Mouse (Mus musculus) megakaryocyte progenitor cell, adult 5-6 weeks (primary cell): ENCODE results near the gene Abr. TPM values are rescaled to one million over a fixed set of nuclear protein-coding genes. Genes with fewer than 3 reads are reported as not detected.
A peak's percentile ranks its signal among the peaks of the same experiment; 100 is the strongest.

Source experiments
- ATAC-seq: replicated peaks from 2 replicates; pipeline ENCODE4 v1.8.0; 2016; ENCODE audit warnings: mild to moderate bottlenecking, moderate TSS enrichment, inconsistent platforms; ENCODE audit not compliant: poor library complexity
- total RNA-seq, 2 experiments: library from RNA; stranded (forward) in 1 of 2; stranded (reverse) in 1 of 2; fragments of 157-497, 149-512 nt in 1 of 2; fragments of 200-1000 nt in 1 of 2; gene quantifications; 2 replicates each; pipeline versions ENCODE4 v1.2.3 to v1.2.4; 2015 to 2017

The Abr gene
- total RNA-seq, 2 experiments from 2014 or later, result 32.5 to 45.9 TPM

- ATAC-seq, result no peak
These were observed 96.3 kb downstream of the Abr start for GRCm38 (mm10) chr11:76525646-76526351.

- peak; percentile 83 for ATAC-seq
These were observed 97.2 kb downstream of the Abr start for GRCm38 (mm10) chr11:76524947-76525346.

- ATAC-seq, result no peak
These were observed 98.8 kb downstream of the Abr start for GRCm38 (mm10) chr11:76523356-76523755.

DNA sequence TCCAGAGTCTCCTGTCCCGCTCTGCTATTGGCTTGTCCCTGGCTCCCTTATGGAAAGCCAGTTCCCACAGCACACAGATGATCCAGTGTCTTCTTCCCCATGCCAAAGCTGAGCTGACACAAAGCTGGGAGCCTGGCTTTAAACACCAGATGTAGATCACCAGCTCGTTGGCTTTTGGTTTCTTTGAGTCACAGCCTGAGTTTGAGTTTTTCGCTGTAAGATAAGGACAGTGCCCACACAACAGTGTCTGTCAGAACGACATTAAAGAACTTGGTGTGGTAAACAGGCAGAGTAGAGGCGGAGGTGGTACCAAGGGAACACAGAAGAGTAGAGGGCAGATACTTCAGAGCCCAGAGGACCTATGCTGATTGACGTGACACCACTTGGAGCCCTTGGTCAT, 101.2 kb downstream of the Abr start:
- ATAC-seq, result no peak

- no peak for ATAC-seq
These were observed 103.5 kb downstream of the Abr start for GRCm38 (mm10) chr11:76518613-76519012.

GRCm38 (mm10) chr11:76518125-76518524, 104.0 kb downstream of the Abr start:
- no peak for ATAC-seq

GRCm38 (mm10) chr11:76516951-76517350, 105.2 kb downstream of the Abr start:
- ATAC-seq, result no peak

DNA sequence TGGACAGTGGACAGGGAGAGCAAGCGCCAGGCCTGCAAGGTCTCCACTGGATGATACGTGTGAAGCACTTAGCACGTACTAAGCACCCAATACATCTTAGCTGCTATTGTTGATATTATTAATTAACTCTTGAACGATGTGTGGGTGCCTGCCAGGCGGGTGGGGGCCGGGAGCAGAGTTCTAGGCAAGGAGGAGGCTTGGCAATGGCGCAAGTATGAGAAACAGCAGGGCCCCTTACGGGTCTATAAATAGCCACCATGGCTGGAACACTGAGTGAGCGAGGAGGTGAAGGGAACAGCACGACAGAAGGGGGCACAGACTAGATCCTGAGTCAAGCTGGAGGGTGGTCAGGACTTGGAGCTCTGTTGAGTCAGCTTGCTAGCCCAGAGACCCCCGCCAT, 107.0 kb downstream of the Abr start:
- ATAC-seq, result no peak

DNA sequence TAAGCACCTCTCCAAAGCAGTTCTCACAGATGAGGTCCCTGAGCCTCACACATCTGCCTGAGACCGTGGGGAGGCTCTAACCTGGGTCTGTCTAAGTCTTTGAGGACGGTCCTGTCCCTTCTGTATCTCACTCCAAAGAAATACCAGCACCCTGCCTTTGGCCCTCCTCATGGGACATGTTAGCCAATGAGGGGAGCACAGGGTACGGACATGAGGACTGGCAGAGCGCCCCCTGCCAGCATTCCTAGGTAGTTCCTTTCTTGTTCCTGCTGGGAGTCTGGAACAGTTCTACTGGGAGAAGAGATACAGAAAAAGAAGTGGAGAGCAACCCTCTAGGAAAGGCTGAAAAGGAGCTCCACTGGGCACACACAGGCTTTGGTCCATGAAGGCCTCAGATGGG, 111.1 kb downstream of the Abr start:
- ATAC-seq, result no peak

DNA sequence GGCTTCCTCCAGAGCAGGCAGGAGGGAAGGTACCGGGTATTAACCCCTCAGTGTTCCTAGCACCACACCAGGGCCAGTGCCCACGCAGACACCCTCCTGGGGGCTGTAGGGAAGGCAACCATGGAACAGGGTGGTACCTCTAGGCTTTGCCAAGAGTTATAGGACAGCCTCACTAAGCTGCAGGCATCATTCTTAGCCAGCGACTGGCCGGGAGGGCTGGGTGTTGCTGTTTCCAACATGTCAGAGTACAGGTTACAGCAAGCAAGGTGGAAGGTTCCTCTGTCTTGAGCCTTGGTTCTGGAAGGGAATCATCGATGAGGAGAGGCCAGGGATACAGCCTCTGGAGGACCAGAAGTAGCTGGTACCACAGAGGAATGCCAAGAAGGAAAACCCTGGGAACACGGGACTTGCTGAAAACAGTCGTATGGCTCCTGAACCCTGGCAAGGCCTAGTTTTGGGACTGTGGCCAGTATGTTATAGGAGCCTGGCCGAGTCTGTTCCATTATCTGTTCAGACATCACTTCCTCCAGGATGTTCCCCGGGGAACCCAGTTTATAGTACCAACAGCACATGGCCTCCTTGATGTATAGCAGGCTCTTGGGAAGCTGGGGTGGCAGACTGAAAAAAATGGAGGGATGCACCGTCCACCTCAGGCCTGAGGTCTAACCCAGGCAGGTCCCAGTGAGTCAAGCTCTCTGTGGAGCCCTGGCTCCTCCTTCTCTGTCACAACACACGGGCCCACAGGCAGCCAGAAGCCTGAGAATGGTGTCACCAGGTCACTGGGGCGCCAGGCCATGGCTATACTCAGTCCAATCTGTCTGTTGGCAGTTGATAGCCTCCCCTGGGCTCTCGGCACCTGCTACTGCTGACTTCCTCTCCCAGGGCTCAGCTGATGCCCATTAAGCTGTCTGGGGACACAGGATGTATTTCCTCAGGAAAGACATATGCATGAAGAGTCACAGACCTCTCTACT, 112.1 kb downstream of the Abr start:
- peak; percentile 63 for ATAC-seq

GRCm38 (mm10) chr11:76508831-76509595, 113.1 kb downstream of the Abr start:
- no peak for ATAC-seq

- ATAC-seq, result no peak
These were observed 114.0 kb downstream of the Abr start for GRCm38 (mm10) chr11:76508125-76508524.

DNA sequence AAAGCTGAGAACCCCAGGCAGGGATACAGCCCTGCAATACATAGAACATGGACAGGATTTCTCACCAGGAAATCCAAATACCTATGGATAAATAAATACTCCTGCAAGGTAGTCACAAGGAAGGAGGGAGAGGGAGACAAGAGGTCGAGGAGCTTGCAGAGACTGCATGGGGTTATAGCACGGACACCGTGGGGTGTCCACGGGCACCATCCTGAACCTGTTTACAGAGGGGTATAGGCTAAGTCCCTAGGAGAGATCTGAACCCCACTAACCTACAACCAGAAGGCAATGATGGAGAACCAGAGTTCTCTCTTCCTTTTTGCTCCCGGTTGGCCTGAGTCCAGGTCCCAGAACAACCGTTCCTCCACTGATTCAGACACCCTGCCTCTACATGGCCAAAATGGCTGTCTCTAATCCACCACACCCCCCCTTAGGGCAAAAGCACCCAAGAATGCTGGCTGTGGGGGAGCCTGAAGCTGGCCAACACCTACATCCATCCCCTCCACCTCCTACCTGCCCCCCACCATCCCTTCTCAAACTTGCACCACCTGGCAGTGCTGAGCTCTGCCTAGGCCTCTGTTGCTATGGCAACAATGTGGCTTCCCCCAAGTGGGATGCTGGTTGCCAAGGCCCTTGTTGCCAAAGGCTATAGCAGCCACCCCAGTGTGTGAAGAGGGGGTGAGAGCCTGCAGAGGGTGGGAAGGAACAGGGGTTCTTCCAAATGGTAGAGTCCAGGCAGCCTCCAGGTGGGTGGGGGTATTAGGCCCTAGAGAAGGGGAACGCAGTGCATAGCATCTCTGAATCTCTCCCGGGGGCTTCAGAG, 114.6 kb downstream of the Abr start:
- ATAC-seq, result no peak

DNA sequence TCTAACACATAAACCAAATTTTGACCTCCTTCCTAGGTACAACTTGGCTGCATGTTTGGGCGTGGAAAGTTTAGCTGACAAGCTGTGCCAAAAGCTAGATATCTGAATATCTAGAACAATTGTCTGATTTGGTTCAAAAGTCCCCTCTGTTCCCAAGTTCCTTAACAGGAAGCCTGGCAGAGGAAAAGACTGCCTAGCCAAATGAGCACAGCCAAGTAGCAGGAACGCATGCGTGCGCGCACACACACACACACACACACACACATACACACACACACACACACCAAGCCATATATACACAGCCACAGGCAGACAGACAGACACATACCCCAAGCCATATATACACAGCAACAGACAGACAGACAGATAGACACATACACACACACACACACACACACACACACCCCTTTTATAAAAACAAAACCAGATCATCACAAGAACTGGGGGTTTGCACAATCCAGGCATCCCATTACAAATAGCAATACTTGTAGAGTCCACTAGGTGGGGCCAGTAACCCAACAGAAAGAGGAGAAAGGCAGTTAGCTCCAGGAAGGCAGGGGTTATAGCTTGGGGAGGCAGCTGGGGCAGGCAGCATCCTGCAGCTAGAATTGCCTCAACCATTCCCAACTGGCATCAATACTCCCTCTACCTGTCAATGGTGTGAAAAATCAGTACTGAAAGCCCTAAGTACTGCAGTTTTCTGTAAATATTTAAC, 115.4 kb downstream of the Abr start:
- ATAC-seq, result peak; percentile 81

DNA sequence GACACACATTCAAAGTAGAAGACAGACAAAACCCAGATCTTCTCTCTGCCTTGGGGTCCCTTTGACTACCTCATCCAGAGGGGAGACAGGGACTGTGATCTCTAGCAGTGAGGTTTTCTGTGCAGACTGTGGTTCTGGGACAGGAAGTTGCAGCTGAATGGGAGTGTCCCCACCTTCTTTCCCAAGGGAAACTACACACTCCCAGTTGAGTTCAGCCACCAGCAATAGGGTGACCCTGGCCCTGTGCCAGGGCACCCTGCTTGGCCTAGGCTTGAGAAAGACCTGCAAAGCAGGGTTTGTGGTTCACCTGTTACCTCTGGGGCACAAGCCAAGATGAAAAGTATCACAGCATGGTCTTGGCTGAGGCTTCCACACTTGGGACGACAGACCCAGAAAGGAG, 117.0 kb downstream of the Abr start:
- ATAC-seq, result peak; percentile 40

GRCm38 (mm10) chr11:76504058-76504457, 118.1 kb downstream of the Abr start:
- ATAC-seq, result peak; percentile 45

DNA sequence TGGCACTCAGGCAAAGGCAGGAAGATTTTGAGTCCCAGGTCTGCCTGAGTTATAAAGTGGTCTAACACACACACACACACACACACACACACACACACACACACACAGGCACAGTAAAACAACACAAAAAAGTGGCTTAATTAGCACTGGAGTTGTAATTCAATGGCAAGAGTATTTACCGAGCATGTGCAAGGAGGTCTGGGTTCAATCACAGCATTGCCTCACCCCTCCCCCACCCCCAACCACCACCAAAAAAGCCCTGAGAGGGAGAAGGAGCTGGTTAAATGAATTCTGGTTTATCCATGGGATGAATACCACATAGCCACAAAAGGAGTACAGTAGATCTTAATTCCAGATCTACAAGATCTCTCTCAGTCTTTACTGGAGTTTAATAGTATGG, 122.1 kb downstream of the Abr start:
- no peak for ATAC-seq

GRCm38 (mm10) chr11:76499564-76499963, 122.5 kb downstream of the Abr start:
- ATAC-seq, result no peak

- no peak for ATAC-seq
These were observed 124.4 kb downstream of the Abr start for GRCm38 (mm10) chr11:76497769-76498152.
